Mouse (Mus musculus) testis, adult 2 months (tissue): ENCODE results near the gene Ist1.

Source experiments
- CTCF ChIP-seq: fragments of 200-500 bp; IDR thresholded peaks from 2 replicates; pipeline ENCODE4 v1.5.1; 2012; ENCODE audit warnings: low read depth, mild to moderate bottlenecking, inconsistent platforms, low read length, moderate library complexity; ENCODE audit not compliant: control insufficient read depth, insufficient read depth, insufficient replicate concordance
- POLR2A ChIP-seq: fragments of 200-500 bp; IDR thresholded peaks from 2 replicates; pipeline ENCODE4 v1.6.1; 2012; ENCODE audit warnings: low read depth, mild to moderate bottlenecking, inconsistent platforms, low read length, moderate library complexity; ENCODE audit not compliant: control insufficient read depth

DNA sequence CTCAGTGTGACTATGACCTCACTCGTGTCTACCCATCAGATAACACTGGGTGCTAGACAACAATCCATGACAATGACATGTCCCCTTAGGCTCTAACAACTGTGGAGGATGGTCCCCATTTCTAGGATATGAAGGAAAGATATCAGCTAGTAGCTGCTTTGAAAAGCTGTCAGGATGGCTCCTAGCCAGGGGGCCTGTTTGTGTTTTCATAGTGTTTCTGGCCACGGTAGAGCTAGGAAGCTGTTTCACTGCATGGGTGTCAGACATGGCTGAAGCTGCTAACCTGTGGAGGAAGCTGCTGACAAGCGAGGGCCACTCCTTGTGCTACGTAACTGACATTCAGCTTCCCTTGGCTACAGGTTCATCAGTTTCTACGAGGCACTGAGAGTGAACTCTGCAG lies 26.4 kb downstream of the Ist1 start:
- TF ChIP-seq POLR2A, result no peak
- no peak for TF ChIP-seq CTCF
